Mouse (Mus musculus) layer of hippocampus, adult 8-10 months (tissue): Measurements from ENCODE around the gene Nox4. TPM values are rescaled to one million over a fixed set of nuclear protein-coding genes. Genes with fewer than 3 reads are reported as not detected.
"Not testable (repeated sequence)": the region's sequence is repeated elsewhere in the genome, so short reads cannot be mapped to it uniquely, and the experiment has no call there.

Experiments used
- DNase-seq, 2 experiments: peaks; one replicate each; pipeline ENCODE4 v3.0.0; 2022; ENCODE audit warnings: low spot score in 2 of 2
- total RNA-seq, 4 experiments: library from RNA; stranded (reverse); gene quantifications; 2 replicates each; pipeline ENCODE4 v1.2.4; 2022

The Nox4 gene
- total RNA-seq, 4 experiments from 2014 or later = 0.16 to 0.37 (median 0.17) TPM

- DNase-seq = no peak
These were observed 125.4 kb downstream of the Nox4 start for GRCm38 (mm10) chr7:87371316-87371715.

GRCm38 (mm10) chr7:87374322-87374721 lies 128.4 kb downstream of the Nox4 start:
- DNase-seq = no peak

- no peak for DNase-seq
These were observed 129.0 kb downstream of the Nox4 start for GRCm38 (mm10) chr7:87374935-87375334.

GRCm38 (mm10) chr7:87397023-87397422 lies 151.1 kb downstream of the Nox4 start:
- no peak for DNase-seq

- not testable (repeated sequence) for DNase-seq
These were observed 165.5 kb downstream of the Nox4 start for GRCm38 (mm10) chr7:87411373-87411772.

- no peak for DNase-seq
These were observed 167.4 kb downstream of the Nox4 start for GRCm38 (mm10) chr7:87413271-87413670.

Other genes with a start within 250 kb of the Nox4 start
- not detected for gene Vmn2r79, start 250.0 kb upstream of the Nox4 start, total RNA-seq
- gene Tyr, start 247.4 kb downstream of the Nox4 start, total RNA-seq = under 1 TPM in 1 of 4 experiments, not detected in 3; 0.10 TPM